Mouse (Mus musculus) frontal cortex, postnatal 10 days (tissue): Measurements from ENCODE around the gene Apol10a.
"Not testable (repeated sequence)": the region's sequence is repeated elsewhere in the genome, so short reads cannot be mapped to it uniquely, and the experiment has no call there.

Experiments used
- DNase-seq, 2 experiments: peaks; one replicate each; pipeline ENCODE4 v3.0.0; 2022; ENCODE audit warnings: low spot score in 2 of 2, mixed read lengths in 1 of 2

The Apol10a gene

DNA sequence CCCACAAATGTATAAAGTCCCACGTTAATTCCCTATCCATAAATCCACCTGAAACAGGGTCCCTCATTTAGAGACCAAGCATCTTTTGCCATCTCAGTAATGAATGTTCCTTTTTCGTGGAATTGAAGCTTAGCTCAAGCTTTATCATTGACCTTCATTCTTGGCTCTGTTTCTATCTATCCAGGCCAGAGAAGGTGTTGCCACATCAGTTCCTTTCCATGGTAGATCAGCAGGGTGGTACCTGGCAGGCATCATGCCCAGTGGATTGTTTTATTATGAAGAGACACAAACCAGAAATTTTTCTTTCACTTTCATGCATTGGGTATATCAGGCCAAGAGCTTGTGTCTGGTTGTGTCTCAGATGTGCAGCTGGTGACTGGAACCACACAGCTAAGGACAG, at the start of gene Apol10a:
Gene Apol10a, plus strand, starts transcription at position 355 of the 400 bp plus-strand sequence.
- DNase-seq, result not testable (repeated sequence)

- not testable (repeated sequence) for DNase-seq
These were observed 48.0 kb upstream of the Apol10a start for GRCm38 (mm10) chr15:77428690-77429448.

GRCm38 (mm10) chr15:77444746-77445145, 32.1 kb upstream of the Apol10a start:
- DNase-seq, result peak; percentile 37 to 55

GRCm38 (mm10) chr15:77445668-77446067, 31.2 kb upstream of the Apol10a start:
- DNase-seq, result not testable (repeated sequence)

- not testable (repeated sequence) for DNase-seq
These were observed 29.5 kb upstream of the Apol10a start, which contains the start of gene Apol7b for GRCm38 (mm10) chr15:77447392-77447791. Gene Apol7b (minus strand): TSS chr15:77447492.

GRCm38 (mm10) chr15:77449927-77450326, 26.9 kb upstream of the Apol10a start:
- DNase-seq, result not testable (repeated sequence)

- not testable (repeated sequence) for DNase-seq
These were observed 2.0 kb upstream of the Apol10a start for GRCm38 (mm10) chr15:77474699-77475390.

DNA sequence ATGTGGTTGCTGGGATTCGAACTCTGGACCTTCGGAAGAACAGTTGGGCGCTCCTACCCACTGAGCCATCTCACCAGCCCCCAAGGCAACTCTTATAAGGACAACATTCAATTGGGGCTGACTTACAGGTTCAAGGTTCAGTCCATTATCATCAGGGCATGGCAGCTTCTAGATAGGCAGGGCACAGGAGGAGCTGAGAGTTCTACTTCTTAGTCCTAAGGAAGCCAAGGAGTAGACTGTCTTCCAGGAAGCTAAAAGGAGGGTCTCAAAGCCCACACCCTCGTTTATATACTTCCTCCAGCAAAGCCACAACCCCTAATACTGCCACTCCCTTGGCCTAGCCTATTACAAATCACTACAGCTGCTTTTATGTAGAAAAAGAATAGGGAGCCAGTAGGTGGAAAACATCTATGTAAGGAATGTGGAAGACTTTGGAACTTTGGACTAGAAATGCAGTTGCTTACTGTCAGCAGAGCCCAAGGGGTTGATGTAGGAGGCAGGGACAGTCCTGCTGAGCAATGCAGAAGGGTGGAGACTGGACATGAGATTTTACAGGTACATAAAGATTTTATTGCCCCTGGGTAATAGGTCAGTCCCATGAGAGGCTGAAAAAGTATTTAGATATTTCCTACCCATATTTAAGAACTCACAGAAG, 5.4 kb downstream of the Apol10a start:
- no peak for DNase-seq

- DNase-seq, result not testable (repeated sequence)
These were observed 16.3 kb downstream of the Apol10a start for GRCm38 (mm10) chr15:77493181-77493580.

- DNase-seq, result not testable (repeated sequence)
These were observed 17.8 kb downstream of the Apol10a start for GRCm38 (mm10) chr15:77494694-77495093.

GRCm38 (mm10) chr15:77507966-77508365, 31.1 kb downstream of the Apol10a start, which contains the start of gene Apol11a:
Gene Apol11a (plus strand): TSS chr15:77508271.
- DNase-seq, result not testable (repeated sequence)

- not testable (repeated sequence) for DNase-seq
These were observed 43.7 kb downstream of the Apol10a start for GRCm38 (mm10) chr15:77520596-77520995.

DNA sequence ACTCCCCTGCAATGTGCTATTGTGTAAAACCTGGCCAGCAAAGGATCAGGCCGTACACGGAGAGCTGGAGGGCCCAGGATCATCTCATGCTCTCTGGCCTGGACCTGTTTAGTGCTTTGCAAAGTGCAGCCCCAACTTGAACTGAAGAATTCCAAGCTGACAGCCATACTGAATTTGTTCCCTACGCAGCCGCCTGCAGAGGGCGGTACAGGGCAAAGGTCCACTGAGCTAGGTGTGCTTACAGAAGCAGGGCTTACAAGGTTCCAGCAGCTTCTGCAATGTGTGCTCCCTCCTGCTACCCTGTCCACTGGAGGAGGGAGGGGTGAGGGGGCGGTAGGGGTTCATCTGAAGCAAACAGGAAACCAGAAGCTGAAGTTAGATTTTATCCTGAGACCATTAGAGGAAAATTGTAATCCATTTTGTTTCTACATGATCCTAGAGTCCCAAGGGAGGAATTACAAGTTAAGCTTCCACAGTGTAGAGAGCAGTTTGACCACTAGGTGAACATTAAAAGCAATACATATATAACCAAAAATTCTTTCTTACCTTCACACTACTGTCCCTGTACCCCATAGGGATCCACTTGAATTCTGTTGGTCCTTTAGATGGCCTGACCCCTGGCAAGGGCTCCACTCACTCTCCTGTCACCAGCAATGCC, 46.5 kb downstream of the Apol10a start:
- peak; percentile 10 to 32 for DNase-seq

- no peak for DNase-seq
These were observed 56.4 kb downstream of the Apol10a start, which contains the start of gene Apol7c for GRCm38 (mm10) chr15:77533216-77533615. Gene Apol7c (minus strand): TSS chr15:77533316.

DNA sequence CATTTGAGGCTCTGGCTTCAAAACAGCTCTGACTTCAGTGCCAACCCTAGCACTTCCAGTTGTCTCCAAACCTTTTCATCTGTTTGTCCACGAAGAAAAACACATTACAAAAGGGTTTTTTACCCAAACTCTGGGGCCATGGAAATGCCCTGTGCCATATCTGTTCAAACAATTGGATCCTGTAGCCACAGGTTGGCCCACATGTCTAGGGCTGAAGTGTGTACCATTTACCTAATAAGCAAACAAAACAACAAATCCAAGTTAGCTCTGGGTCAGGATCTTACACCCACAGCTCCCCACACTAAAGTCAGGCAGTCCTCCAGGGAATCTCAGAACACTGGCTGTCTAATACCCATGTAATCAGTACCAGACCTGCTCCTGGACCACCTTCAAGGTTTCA, 62.4 kb downstream of the Apol10a start:
- DNase-seq, result not testable (repeated sequence)
